Mouse (Mus musculus) left cerebral cortex, postnatal 4 days (tissue): ENCODE measurements around the gene Atp6v0a2. TPM values are rescaled to one million over a fixed set of nuclear protein-coding genes. Genes with fewer than 3 reads are reported as not detected.
"Not testable (repeated sequence)": the region's sequence is repeated elsewhere in the genome, so short reads cannot be mapped to it uniquely, and the experiment has no call there.

ENCODE experiments used
- DNase-seq: peaks from one replicate; pipeline ENCODE4 v3.0.0-alpha.2; 2022
- intact Hi-C: fragments of 180-260 bp; cut with DNase I; formaldehyde crosslinking; loops from one replicate; pipeline ENCODE4 v1.15.1; 2025
- total RNA-seq, 2 experiments: library from RNA; stranded (reverse); gene quantifications; 2 replicates each; pipeline ENCODE4 v1.2.3; 2021

Gene Atp6v0a2
- 10 to 100 TPM; 36.2 to 39.8 TPM for total RNA-seq

- DNase-seq = peak; percentile 95
- intact Hi-C loops = no loop called here
These were observed at the start of gene Atp6v0a2 for GRCm38 (mm10) chr5:124628448-124629363. Gene Atp6v0a2, plus strand, starts transcription at chr5:124628576.

GRCm38 (mm10) chr5:124578633-124579317 lies 49.6 kb upstream of the Atp6v0a2 start, which contains the start of the genes Eif2b1 and Gtf2h3:
Gene Eif2b1, minus strand, starts transcription at chr5:124579131.
Gene Gtf2h3, plus strand, starts transcription at chr5:124579140.
- peak; percentile 93 for DNase-seq
- intact Hi-C loops = no loop called here

- intact Hi-C loops = no loop called here
- no peak for DNase-seq
These were observed 45.9 kb upstream of the Atp6v0a2 start for GRCm38 (mm10) chr5:124582515-124582914.

- no peak for DNase-seq
- intact Hi-C loops = no loop called here
These were observed 35.6 kb upstream of the Atp6v0a2 start for GRCm38 (mm10) chr5:124592768-124593167.

GRCm38 (mm10) chr5:124598224-124599174 lies 29.9 kb upstream of the Atp6v0a2 start:
- intact Hi-C loops = no loop called here
- peak; percentile 94 for DNase-seq

- DNase-seq, intact Hi-C loops: not testable (repeated sequence)
These were observed 28.6 kb upstream of the Atp6v0a2 start for GRCm38 (mm10) chr5:124599726-124600125.

- intact Hi-C loops = no loop called here
- peak; percentile 55 for DNase-seq
These were observed 26.0 kb upstream of the Atp6v0a2 start for GRCm38 (mm10) chr5:124602349-124602748.

- no peak for DNase-seq
- intact Hi-C loops = no loop called here
These were observed 24.1 kb upstream of the Atp6v0a2 start for GRCm38 (mm10) chr5:124604296-124604695.

- DNase-seq = no peak
- intact Hi-C loops = no loop called here
These were observed 23.2 kb upstream of the Atp6v0a2 start for GRCm38 (mm10) chr5:124605041-124605622.

GRCm38 (mm10) chr5:124610965-124611364 lies 17.4 kb upstream of the Atp6v0a2 start:
- intact Hi-C loops = no loop called here
- DNase-seq = no peak

GRCm38 (mm10) chr5:124614709-124615108 lies 13.7 kb upstream of the Atp6v0a2 start:
- no peak for DNase-seq
- intact Hi-C loops = no loop called here

- intact Hi-C loops = no loop called here
- no peak for DNase-seq
These were observed 9.7 kb upstream of the Atp6v0a2 start for GRCm38 (mm10) chr5:124618711-124619110.

- intact Hi-C loops = no loop called here
- DNase-seq = no peak
These were observed 7.0 kb upstream of the Atp6v0a2 start for GRCm38 (mm10) chr5:124621362-124621761.

- intact Hi-C loops = no loop called here
- DNase-seq = no peak
These were observed 5.5 kb upstream of the Atp6v0a2 start for GRCm38 (mm10) chr5:124622890-124623289.

- DNase-seq = no peak
- intact Hi-C loops = no loop called here
These were observed 4.1 kb upstream of the Atp6v0a2 start for GRCm38 (mm10) chr5:124624291-124624690.

- intact Hi-C loops = no loop called here
- no peak for DNase-seq
These were observed 1.3 kb downstream of the Atp6v0a2 start for GRCm38 (mm10) chr5:124629641-124630040.

- DNase-seq = no peak
- intact Hi-C loops = no loop called here
These were observed 3.3 kb downstream of the Atp6v0a2 start for GRCm38 (mm10) chr5:124631685-124632084.

- intact Hi-C loops = no loop called here
- DNase-seq = no peak
These were observed 4.1 kb downstream of the Atp6v0a2 start for GRCm38 (mm10) chr5:124632461-124632860.

GRCm38 (mm10) chr5:124633425-124633824 lies 5.0 kb downstream of the Atp6v0a2 start:
- intact Hi-C loops = no loop called here

GRCm38 (mm10) chr5:124635068-124635467 lies 6.7 kb downstream of the Atp6v0a2 start:
- intact Hi-C loops = not testable (repeated sequence)
- DNase-seq = peak; percentile 58

More at GRCm38 (mm10) chr5:124633425-124633824, 5.0 kb downstream of the Atp6v0a2 start:
- DNase-seq = no peak
